Mouse (Mus musculus) G1E (cell line): ENCODE data around the gene Gpx3. TPM values are rescaled to one million over a fixed set of nuclear protein-coding genes. Genes with fewer than 3 reads are reported as not detected.
A peak's percentile ranks its signal among the peaks of the same experiment; 100 is the strongest.

Source experiments
- ATAC-seq: 2 replicates; pipeline ENCODE4 v1.8.0; 2016; ENCODE audit warnings: mild to moderate bottlenecking; ENCODE audit not compliant: insufficient number of reproducible peaks, poor library complexity, low FRiP score, severe bottlenecking; ENCODE audit errors: extremely low read depth
- DNase-seq: peaks from one replicate; pipeline ENCODE4 v3.0.0; 2012; ENCODE audit warnings: low spot score
- H3K27me3 ChIP-seq: 2 replicates; pipeline ENCODE4 v1.6.1; 2012; ENCODE audit warnings: mild to moderate bottlenecking, low read length, inconsistent platforms; ENCODE audit not compliant: insufficient read depth
- H3K36me3 ChIP-seq: replicated peaks from 2 replicates; pipeline ENCODE3; 2012; ENCODE audit warnings: mild to moderate bottlenecking, inconsistent platforms
- H3K4me1 ChIP-seq: 2 replicates; pipeline ENCODE4 v1.6.1; 2012; ENCODE audit warnings: low read depth, low read length, inconsistent platforms, mixed read lengths; ENCODE audit not compliant: insufficient read depth
- H3K4me3 ChIP-seq: 2 replicates; pipeline ENCODE4 v1.5.1; 2012; ENCODE audit warnings: low read depth, mild to moderate bottlenecking, inconsistent platforms, low read length, moderate library complexity, mixed read lengths
- H3K9me3 ChIP-seq: replicated peaks from 2 replicates; pipeline ENCODE4 v1.6.1; 2012; ENCODE audit warnings: inconsistent platforms
- CTCF ChIP-seq: IDR thresholded peaks from 2 replicates; pipeline ENCODE4 v1.5.1; 2012; ENCODE audit warnings: low read depth, low read length, inconsistent platforms, mixed read lengths
- GATA1 ChIP-seq: IDR thresholded peaks from 2 replicates; pipeline ENCODE4 v1.6.1; 2012; ENCODE audit warnings: borderline replicate concordance, low read length, inconsistent platforms, mixed read lengths
- GATA2 ChIP-seq: IDR thresholded peaks from 2 replicates; pipeline ENCODE4 v1.6.1; 2012; ENCODE audit warnings: low read depth, low read length, inconsistent platforms, borderline replicate concordance
- POLR2AphosphoS5 ChIP-seq: IDR thresholded peaks from 2 replicates; pipeline ENCODE4 v1.6.1; 2012; ENCODE audit warnings: low read depth, low read length, inconsistent platforms; ENCODE audit not compliant: insufficient replicate concordance
- TAL1 ChIP-seq: conservative IDR thresholded peaks from 2 replicates; pipeline ENCODE4 v1.6.1; 2012; ENCODE audit warnings: low read depth, low read length, inconsistent platforms, mixed read lengths
- polyA plus RNA-seq: library from polyadenylated mRNA; stranded (reverse); fragments of >175 nt; gene quantifications from 2 replicates; pipeline ENCODE4 v1.2.3, GENCODE M21; 2012
- total RNA-seq, 2 experiments: library from RNA; stranded (forward) in 1 of 2; stranded (reverse) in 1 of 2; fragments of 200-1000 nt in 1 of 2; fragments of >200 nt in 1 of 2; fragmentation: Nextera tagmentation in 1 of 2; gene quantifications; 2 replicates each; pipeline ENCODE4 v1.2.3; 2014 to 2017

Gene Gpx3
- total and polyA plus RNA-seq, 3 experiments = not detected

GRCm38 (mm10) chr11:54958571-54959073, 56.4 kb downstream of the Gpx3 start:
- peak; percentile 47 for DNase-seq
- peaks cover 9% of the 10 kb centered on the region; the same call in 1 of the 2 replicates for H3K27me3 ChIP-seq
- peaks cover 61% of the 10 kb centered on the region for H3K4me1 ChIP-seq
- H3K4me3 ChIP-seq = peak overlapping the region; percentile 44; the same call in 1 of the 2 replicates
- H3K9me3 ChIP-seq = no peaks in the 10 kb centered on the region
- TF ChIP-seq TAL1 (no peak), GATA2 (no peak), CTCF (no peak), POLR2AphosphoS5 (no peak), GATA1 (no peak)
- peak; percentile 38 for ATAC-seq
- H3K36me3 ChIP-seq = peaks cover 6% of the 10 kb centered on the region

Other genes with a start within 250 kb of the Gpx3 start
- 25.0 and 26.9 TPM in 2 replicates for gene Cdc42se2, start 114.8 kb upstream of the Gpx3 start, total RNA-seq (2014; fragmentation: Nextera tagmentation)
- gene Cdc42se2, start 114.8 kb upstream of the Gpx3 start, total RNA-seq (2017) = 32.8 and 32.9 TPM in 2 replicates
- 5.0 and 6.0 TPM in 2 replicates for gene Cdc42se2, start 114.8 kb upstream of the Gpx3 start, polyA plus RNA-seq
- gene Lyrm7, start 41.5 kb upstream of the Gpx3 start, total RNA-seq (2014; fragmentation: Nextera tagmentation) = 8.3 and 9.9 TPM in 2 replicates
- gene Lyrm7, start 41.5 kb upstream of the Gpx3 start, total RNA-seq (2017) = 0.23 and 2.5 TPM in 2 replicates
- gene Lyrm7, start 41.5 kb upstream of the Gpx3 start, polyA plus RNA-seq = 0.21 and 0.51 TPM in 2 replicates
- gene Hint1, start 36.1 kb upstream of the Gpx3 start, total RNA-seq (2014; fragmentation: Nextera tagmentation) = 132 and 141 TPM in 2 replicates
- gene Hint1, start 36.1 kb upstream of the Gpx3 start, total RNA-seq (2017) = 406 and 564 TPM in 2 replicates
- 1,038 and 1,134 TPM in 2 replicates for gene Hint1, start 36.1 kb upstream of the Gpx3 start, polyA plus RNA-seq
- 17.3 and 22.4 TPM in 2 replicates for gene Tnip1, start 60.5 kb downstream of the Gpx3 start, total RNA-seq (2014; fragmentation: Nextera tagmentation)
- 9.6 and 11.6 TPM in 2 replicates for gene Tnip1, start 60.5 kb downstream of the Gpx3 start, total RNA-seq (2017)
- gene Tnip1, start 60.5 kb downstream of the Gpx3 start, polyA plus RNA-seq = 29.9 and 31.9 TPM in 2 replicates
- gene Anxa6, start 131.0 kb downstream of the Gpx3 start, total RNA-seq (2014; fragmentation: Nextera tagmentation) = not detected in 2 replicates
- gene Anxa6, start 131.0 kb downstream of the Gpx3 start, total RNA-seq (2017) = 0.87 and 1.5 TPM in 2 replicates
- 0.04 and 0.07 TPM in 2 replicates for gene Anxa6, start 131.0 kb downstream of the Gpx3 start, polyA plus RNA-seq
- gene Ccdc69, start 175.7 kb downstream of the Gpx3 start, total RNA-seq (2014; fragmentation: Nextera tagmentation) = not detected in 2 replicates
- not detected in 2 replicates for gene Ccdc69, start 175.7 kb downstream of the Gpx3 start, total RNA-seq (2017)
- gene Ccdc69, start 175.7 kb downstream of the Gpx3 start, polyA plus RNA-seq = not detected in 2 replicates
- gene Gm2a, start 195.7 kb downstream of the Gpx3 start, total RNA-seq (2014; fragmentation: Nextera tagmentation) = not detected in 2 replicates
- 0.05 and 0.06 TPM in 2 replicates for gene Gm2a, start 195.7 kb downstream of the Gpx3 start, total RNA-seq (2017)
- not detected in 2 replicates for gene Gm2a, start 195.7 kb downstream of the Gpx3 start, polyA plus RNA-seq
- gene Slc36a3, start 249.3 kb downstream of the Gpx3 start, total RNA-seq (2014; fragmentation: Nextera tagmentation) = not detected in 2 replicates
- 0.12 and 0.16 TPM in 2 replicates for gene Slc36a3, start 249.3 kb downstream of the Gpx3 start, total RNA-seq (2017)
- gene Slc36a3, start 249.3 kb downstream of the Gpx3 start, polyA plus RNA-seq = not detected in 2 replicates